Comparison of ENCODE assay signal across 35 mouse cellular contexts in the genomic region with DNA sequence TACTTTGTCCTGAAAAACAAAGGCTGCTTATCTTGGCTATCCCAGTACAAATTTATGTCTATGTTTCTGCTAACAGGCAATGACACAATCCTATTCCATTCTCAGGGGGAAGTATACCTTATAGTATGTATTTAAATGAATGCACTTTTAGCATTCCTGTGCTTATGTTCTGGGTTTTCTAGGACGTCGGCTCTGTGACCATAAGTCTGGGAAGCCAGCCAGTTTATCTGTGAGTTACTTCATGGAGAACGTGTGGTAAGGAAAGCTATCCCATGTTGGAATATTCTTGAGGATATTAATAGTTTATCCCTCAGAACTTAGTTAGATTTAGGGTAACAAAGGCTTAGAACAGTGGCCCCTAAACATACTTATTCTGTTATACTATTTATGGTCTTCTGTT.
DNase-seq lines count a peak whose midpoint lies in the region; ATAC-seq and TF ChIP-seq lines count a peak whose summit lies in the region.
"Had no signal": no experiment of that assay in that cellular context is flagged by ENCODE, and none has a peak within 500 bp of the region (broad histone marks: within the 10 kb centered on the region; RNA-seq: fewer than 3 reads in every experiment).

No protein-coding gene starts in this region.

- peak; percentile 71 for DNase-seq in embryonic facial prominence, embryonic 14.5 days (ENCODE audit: low spot score)
- DNase-seq in embryonic facial prominence, embryonic 10.5 days (ENCODE audit: low spot score), result no peak
- DNase-seq in hindbrain, embryonic 14.5 days (ENCODE audit: low spot score), result peak; percentile 23
- no peak for DNase-seq in lung, postnatal 4 days
- peak; percentile 25 for DNase-seq in brain, embryonic 14.5 days (ENCODE audit: low read depth)
- no peak for DNase-seq in forebrain, embryonic 14.5 days (ENCODE audit: low spot score)
- DNase-seq: adrenal gland, adult 8-10 months; cerebellum, adult 11 months; cerebellum, adult 9-10 months; cerebellum, postnatal 36 days; gastrocnemius, postnatal 10 days; heart, postnatal 10 days; kidney, adult 9 months; kidney, postnatal 14 days; liver, embryonic 13.5 days; lung, adult 2 months; right cerebral cortex, adult 18-20 months; spleen, adult 18-20 months; thymus, adult 2 months; thymus, postnatal 36 days had no signal

- H3K9me3 ChIP-seq in embryonic facial prominence, embryonic 14.5 days (ENCODE audit: control insufficient read depth, low read length), result no peaks in the 10 kb centered on the region
- 0 out of 2 replicates have a peak, but pooled peaks cover 3% of the 10 kb centered on the region for H3K9me3 ChIP-seq in embryonic facial prominence, embryonic 10.5 days
- no peaks in the 10 kb centered on the region for H3K9me3 ChIP-seq in hindbrain, embryonic 14.5 days (ENCODE audit: control insufficient read depth, low read length)
- no peaks in the 10 kb centered on the region for H3K9me3 ChIP-seq in hindbrain, embryonic 13.5 days
- no peaks in the 10 kb centered on the region for H3K9me3 ChIP-seq in lung, embryonic 16.5 days (ENCODE audit: control insufficient read depth, low read length)
- no peaks in the 10 kb centered on the region for H3K9me3 ChIP-seq in forebrain, embryonic 14.5 days (replicated peaks; ENCODE audit: control insufficient read depth, low read length)
- H3K9me3 ChIP-seq: embryonic facial prominence, embryonic 12.5 days; forebrain, embryonic 10.5 days; hindbrain, embryonic 10.5 days; intestine, embryonic 15.5 days; limb, embryonic 15.5 days; neural tube, embryonic 12.5 days had no signal

- ATAC-seq in embryonic facial prominence, embryonic 14.5 days (ENCODE audit: low read depth), result no peak
- no peak for ATAC-seq in hindbrain, embryonic 14.5 days (ENCODE audit: low FRiP score)
- no peak for ATAC-seq in hindbrain, embryonic 13.5 days (ENCODE audit: low FRiP score)
- ATAC-seq in lung, embryonic 16.5 days (ENCODE audit: low read depth), result peak; percentile 49; the same call in 1 of the 2 replicates
- no peak for ATAC-seq in forebrain, embryonic 14.5 days
- ATAC-seq: forebrain, embryonic 16.5 days; hindbrain, postnatal 0 days; intestine, embryonic 15.5 days had no signal

- H3K27ac ChIP-seq in embryonic facial prominence, embryonic 14.5 days (replicated peaks; ENCODE audit: low read depth, low read length), result no peak overlapping the region
- no peak overlapping the region for H3K27ac ChIP-seq in embryonic facial prominence, embryonic 10.5 days (replicated peaks)
- H3K27ac ChIP-seq in hindbrain, embryonic 14.5 days, result no peak overlapping the region
- no peak overlapping the region for H3K27ac ChIP-seq in hindbrain, embryonic 13.5 days
- no peak overlapping the region for H3K27ac ChIP-seq in lung, embryonic 16.5 days (ENCODE audit: low read length)
- H3K27ac ChIP-seq in forebrain, embryonic 14.5 days (ENCODE audit: low read depth, low read length), result no peak overlapping the region
- H3K27ac ChIP-seq: embryonic facial prominence, embryonic 12.5 days; forebrain, embryonic 10.5 days; hindbrain, embryonic 10.5 days; hindbrain, postnatal 0 days; intestine, embryonic 15.5 days; left cerebral cortex, adult 2 months; limb, embryonic 15.5 days; liver, embryonic 13.5 days; macrophage; neural tube, embryonic 12.5 days; stomach, postnatal 0 days had no signal

- no peak overlapping the region for H3K9ac ChIP-seq in embryonic facial prominence, embryonic 14.5 days (ENCODE audit: low read depth, low read length)
- H3K9ac ChIP-seq in hindbrain, embryonic 14.5 days, result no peak overlapping the region
- no peak overlapping the region for H3K9ac ChIP-seq in hindbrain, embryonic 13.5 days
- no peak overlapping the region for H3K9ac ChIP-seq in lung, embryonic 16.5 days (ENCODE audit: low read length)
- H3K9ac ChIP-seq in forebrain, embryonic 14.5 days (ENCODE audit: low read length), result no peak overlapping the region
- H3K9ac ChIP-seq: embryonic facial prominence, embryonic 12.5 days; intestine, embryonic 15.5 days; limb, embryonic 15.5 days; liver, embryonic 13.5 days; neural tube, embryonic 12.5 days had no signal

- TF ChIP-seq POLR2A in brain, embryonic 14.5 days (IDR thresholded peaks at IDR 0.05; ENCODE audit: borderline replicate concordance, extremely low read depth, insufficient read depth, insufficient read length, poor library complexity, severe bottlenecking), result no peak

- 23% methylated on average over 3 of the region's 3 CpGs for WGBS in embryonic facial prominence, embryonic 14.5 days
- WGBS in embryonic facial prominence, embryonic 10.5 days, result 71% methylated on average over 3 of the region's 3 CpGs
- WGBS in hindbrain, embryonic 14.5 days, result 45% methylated on average over 3 of the region's 3 CpGs
- 55% methylated on average over 3 of the region's 3 CpGs for WGBS in hindbrain, embryonic 13.5 days
- 20% methylated on average over 3 of the region's 3 CpGs for WGBS in lung, embryonic 16.5 days
- WGBS in forebrain, embryonic 14.5 days, result 18% methylated on average over 3 of the region's 3 CpGs

- no peaks in the 10 kb centered on the region for H3K27me3 ChIP-seq in embryonic facial prominence, embryonic 14.5 days (replicated peaks; ENCODE audit: control insufficient read depth, insufficient read depth, low read length)
- H3K27me3 ChIP-seq in embryonic facial prominence, embryonic 10.5 days (replicated peaks; ENCODE audit: low read depth, poor library complexity, severe bottlenecking), result no peaks in the 10 kb centered on the region
- H3K27me3 ChIP-seq in hindbrain, embryonic 14.5 days (ENCODE audit: control insufficient read depth, insufficient read depth, low read length), result no peaks in the 10 kb centered on the region
- no peaks in the 10 kb centered on the region for H3K27me3 ChIP-seq in hindbrain, embryonic 13.5 days
- no peaks in the 10 kb centered on the region for H3K27me3 ChIP-seq in lung, embryonic 16.5 days (ENCODE audit: control insufficient read depth, insufficient read depth, low read depth, low read length)
- no peaks in the 10 kb centered on the region for H3K27me3 ChIP-seq in forebrain, embryonic 14.5 days (replicated peaks; ENCODE audit: control insufficient read depth, insufficient read depth, low read length)
- H3K27me3 ChIP-seq: CH12.LX; embryonic facial prominence, embryonic 12.5 days; intestine, embryonic 15.5 days; limb, embryonic 15.5 days; liver, embryonic 13.5 days; neural tube, embryonic 12.5 days had no signal

- no peak overlapping the region for H3K4me2 ChIP-seq in embryonic facial prominence, embryonic 14.5 days (ENCODE audit: low read depth, low read length)
- no peak overlapping the region for H3K4me2 ChIP-seq in hindbrain, embryonic 14.5 days (replicated peaks)
- no peak overlapping the region for H3K4me2 ChIP-seq in hindbrain, embryonic 13.5 days
- H3K4me2 ChIP-seq in lung, embryonic 16.5 days (ENCODE audit: low read depth, low read length), result no peak overlapping the region
- no peak overlapping the region for H3K4me2 ChIP-seq in forebrain, embryonic 14.5 days (ENCODE audit: low read length)
- H3K4me2 ChIP-seq: embryonic facial prominence, embryonic 12.5 days; intestine, embryonic 15.5 days; limb, embryonic 15.5 days; liver, embryonic 13.5 days; neural tube, embryonic 12.5 days had no signal

- no peak overlapping the region for H3K4me3 ChIP-seq in embryonic facial prominence, embryonic 14.5 days (ENCODE audit: low read depth, low read length)
- no peak overlapping the region for H3K4me3 ChIP-seq in embryonic facial prominence, embryonic 10.5 days
- H3K4me3 ChIP-seq in hindbrain, embryonic 14.5 days (replicated peaks; ENCODE audit: low read length), result no peak overlapping the region
- H3K4me3 ChIP-seq in hindbrain, embryonic 13.5 days, result no peak overlapping the region
- no peak overlapping the region for H3K4me3 ChIP-seq in lung, embryonic 16.5 days (ENCODE audit: low read length)
- H3K4me3 ChIP-seq in forebrain, embryonic 14.5 days (ENCODE audit: low read depth, low read length), result no peak overlapping the region
- H3K4me3 ChIP-seq: embryonic facial prominence, embryonic 12.5 days; forebrain, embryonic 10.5 days; hindbrain, embryonic 10.5 days; intestine, embryonic 15.5 days; left cerebral cortex, adult 2 months; limb, embryonic 15.5 days; liver, embryonic 13.5 days; myocyte; neural tube, embryonic 12.5 days had no signal

- TF ChIP-seq CTCF in brain, embryonic 14.5 days (IDR thresholded peaks at IDR 0.05; ENCODE audit: borderline replicate concordance, extremely low read depth, insufficient read depth, insufficient read length), result no peak

- H3K36me3 ChIP-seq in embryonic facial prominence, embryonic 14.5 days (ENCODE audit: control insufficient read depth, insufficient read depth, low read length), result no peaks in the 10 kb centered on the region
- H3K36me3 ChIP-seq in embryonic facial prominence, embryonic 10.5 days (replicated peaks), result no peaks in the 10 kb centered on the region
- no peaks in the 10 kb centered on the region for H3K36me3 ChIP-seq in hindbrain, embryonic 14.5 days (replicated peaks; ENCODE audit: control insufficient read depth, insufficient read depth)
- no peaks in the 10 kb centered on the region for H3K36me3 ChIP-seq in hindbrain, embryonic 13.5 days
- H3K36me3 ChIP-seq in lung, embryonic 16.5 days (ENCODE audit: control insufficient read depth, insufficient read depth, low read length), result no peaks in the 10 kb centered on the region
- H3K36me3 ChIP-seq in forebrain, embryonic 14.5 days (ENCODE audit: control insufficient read depth, insufficient read depth, low read length), result no peaks in the 10 kb centered on the region
- H3K36me3 ChIP-seq: embryonic facial prominence, embryonic 12.5 days; forebrain, embryonic 10.5 days; hindbrain, embryonic 10.5 days; intestine, embryonic 15.5 days; limb, embryonic 15.5 days; liver, embryonic 13.5 days; neural tube, embryonic 12.5 days had no signal

- peaks cover 3% of the 10 kb centered on the region; the same call in 1 of the 2 replicates for H3K4me1 ChIP-seq in embryonic facial prominence, embryonic 14.5 days (ENCODE audit: control insufficient read depth, insufficient read depth, low read length)
- no peaks in the 10 kb centered on the region for H3K4me1 ChIP-seq in embryonic facial prominence, embryonic 10.5 days
- H3K4me1 ChIP-seq in hindbrain, embryonic 14.5 days (replicated peaks; ENCODE audit: control insufficient read depth, insufficient read depth, low read length), result no peaks in the 10 kb centered on the region
- H3K4me1 ChIP-seq in hindbrain, embryonic 13.5 days (replicated peaks), result no peaks in the 10 kb centered on the region
- no peaks in the 10 kb centered on the region; the same call in 1 of the 2 replicates for H3K4me1 ChIP-seq in lung, embryonic 16.5 days (replicated peaks; ENCODE audit: control insufficient read depth, insufficient read depth, low read length)
- H3K4me1 ChIP-seq in forebrain, embryonic 14.5 days (ENCODE audit: control insufficient read depth, insufficient read depth, low read length), result peaks cover 2% of the 10 kb centered on the region; the same call in 1 of the 2 replicates
- H3K4me1 ChIP-seq: embryonic facial prominence, embryonic 12.5 days; intestine, embryonic 15.5 days; limb, embryonic 15.5 days; liver, embryonic 13.5 days; neural tube, embryonic 12.5 days had no signal

Comparison
In these comparisons a context has a peak if more than half of its experiments do, and no peak if none do; other contexts are left out.
1. DNase-seq: peak in embryonic facial prominence, embryonic 14.5 days (single experiment), hindbrain, embryonic 14.5 days (single experiment) and brain, embryonic 14.5 days (single experiment); none in embryonic facial prominence, embryonic 10.5 days (single experiment), lung, postnatal 4 days (0 of 2) and forebrain, embryonic 14.5 days (single experiment).